ENCODE assay signal across 7 mouse cellular contexts in genomic region chr10:112138050-112138870, GRCm38 (mm10). TPM values are rescaled to one million over a fixed set of nuclear protein-coding genes. Genes with fewer than 3 reads are reported as not detected.
DNase-seq lines count a peak whose midpoint lies in the region; ATAC-seq and TF ChIP-seq lines count a peak whose summit lies in the region.

No protein-coding gene starts in this region.

- no peak for TF ChIP-seq EP300 in CH12.LX (IDR thresholded peaks at IDR 0.05; ENCODE audit: low read length)

- dilution Hi-C loops in CH12.LX (cut with MboI; ENCODE audit: extremely low pct_ligation_motif_present, extremely low pct_unique_long_range_greater_than_20kb, low sequenced_read_pairs): no loop called here

- 17% methylated on average over 9 of the region's 9 CpGs for WGBS in embryonic facial prominence, embryonic 12.5 days
- 20% methylated on average over 9 of the region's 9 CpGs for whole genome bisulfite sequencing in hindbrain, embryonic 15.5 days
- WGBS in macrophage (ENCODE audit: missing documents): 16% methylated on average over 9 of the region's 9 CpGs

- intact Hi-C loops in left cerebral cortex, adult 2 months (cut with DNase I): no loop called here

- TF ChIP-seq CTCF in CH12.LX (conservative IDR thresholded peaks at IDR 0.05 in 1 of 2, IDR thresholded peaks at IDR 0.05 in 1 of 2; ENCODE audit: low read depth in 2 of 2, low read length in 2 of 2): peak; percentile 39 to 65; a peak in 3 of 4 replicates
- peak; percentile 70 for TF ChIP-seq CTCF in left cerebral cortex, adult 2 months (IDR thresholded peaks at IDR 0.05)

- no peak overlapping the region for H3K9ac ChIP-seq in CH12.LX (ENCODE audit: insufficient read depth, low read depth)
- no peak overlapping the region for H3K9ac ChIP-seq in embryonic facial prominence, embryonic 12.5 days
- peak overlapping the region; percentile 33; the same call in 1 of the 2 replicates for H3K9ac ChIP-seq in hindbrain, embryonic 15.5 days

- peak; percentile 47 for TF ChIP-seq RAD21 in CH12.LX (IDR thresholded peaks at IDR 0.05; ENCODE audit: low read depth, low read length)

- in situ Hi-C loops in CH12.LX (cut with MboI; ENCODE audit: low pct_ligation_motif_present, low pct_unique_long_range_greater_than_20kb, low sequenced_read_pairs): no loop called here

- no peak overlapping the region for H3K27ac ChIP-seq in CH12.LX (ENCODE audit: insufficient read depth, low read depth)
- no peak overlapping the region for H3K27ac ChIP-seq in embryonic facial prominence, embryonic 12.5 days
- peak overlapping the region; percentile 53; the same call in 1 of the 2 replicates for H3K27ac ChIP-seq in hindbrain, embryonic 15.5 days (replicated peaks)
- H3K27ac ChIP-seq in left cerebral cortex, adult 2 months: no peak overlapping the region
- H3K27ac ChIP-seq in macrophage: no peak overlapping the region

- H3K27me3 ChIP-seq in CH12.LX (replicated peaks): no peaks in the 10 kb centered on the region
- no peaks in the 10 kb centered on the region for H3K27me3 ChIP-seq in embryonic facial prominence, embryonic 12.5 days
- H3K27me3 ChIP-seq in hindbrain, embryonic 15.5 days: no peaks in the 10 kb centered on the region

- peak; percentile 61 for DNase-seq in CH12.LX (ENCODE audit: extremely low read depth)
- DNase-seq in Muller cell, postnatal 12 days (ENCODE audit: inconsistent ontology term): peak; percentile 46
- DNase-seq in left cerebral cortex, adult 2 months (ENCODE audit: extremely low spot score in 1 of 2, low spot score in 2 of 2): peak in 1 of 2 experiments; percentile 23
- peak; percentile 17 for DNase-seq in right cerebral cortex, postnatal 25 days

- 0 out of 4 replicates have a peak, but pooled peaks cover 0 to 2% of the 10 kb centered on the region in 2 experiments for H3K4me1 ChIP-seq in CH12.LX (ENCODE audit: control insufficient read depth in 1 of 2, insufficient read depth in 2 of 2)
- H3K4me1 ChIP-seq in embryonic facial prominence, embryonic 12.5 days: no peaks in the 10 kb centered on the region
- no peaks in the 10 kb centered on the region for H3K4me1 ChIP-seq in hindbrain, embryonic 15.5 days (replicated peaks)

- H3K4me3 ChIP-seq in CH12.LX (replicated peaks in 1 of 3; ENCODE audit: low read depth in 2 of 3, low read length in 2 of 3, poor library complexity in 1 of 3): no peak overlapping the region
- 0 out of 2 replicates have a peak overlapping the region, but pooled peaks have one; percentile 25 for H3K4me3 ChIP-seq in embryonic facial prominence, embryonic 12.5 days
- H3K4me3 ChIP-seq in hindbrain, embryonic 15.5 days: peak overlapping the region; percentile 39
- H3K4me3 ChIP-seq in left cerebral cortex, adult 2 months: peak overlapping the region; percentile 32
- 0 out of 2 replicates have a peak overlapping the region, but pooled peaks have one; percentile 1 for H3K4me3 ChIP-seq in macrophage (ENCODE audit: inconsistent target)

- H3K9me3 ChIP-seq in CH12.LX (replicated peaks; ENCODE audit: low read length): no peaks in the 10 kb centered on the region
- no peaks in the 10 kb centered on the region for H3K9me3 ChIP-seq in embryonic facial prominence, embryonic 12.5 days
- no peaks in the 10 kb centered on the region for H3K9me3 ChIP-seq in hindbrain, embryonic 15.5 days

- peak overlapping the region; percentile 47 for H3K4me2 ChIP-seq in CH12.LX (ENCODE audit: insufficient read depth, low read depth, poor library complexity, severe bottlenecking)
- H3K4me2 ChIP-seq in embryonic facial prominence, embryonic 12.5 days (replicated peaks): peak overlapping the region; percentile 39
- peak overlapping the region; percentile 55 for H3K4me2 ChIP-seq in hindbrain, embryonic 15.5 days

- TF ChIP-seq POLR2A in CH12.LX (IDR thresholded peaks at IDR 0.05; ENCODE audit: low read depth, low read length): no peak

- ATAC-seq in embryonic facial prominence, embryonic 12.5 days (ENCODE audit: insufficient number of reproducible peaks, insufficient read depth, low FRiP score, low TSS enrichment): 0 out of 2 replicates have a peak, but pooled peaks have one; percentile 15
- ATAC-seq in hindbrain, embryonic 15.5 days (ENCODE audit: low FRiP score, low read depth): peak; percentile 86; the same call in 1 of the 2 replicates

- H3K79me2 ChIP-seq in CH12.LX (replicated peaks; ENCODE audit: control insufficient read depth, extremely low read depth, insufficient read depth, poor library complexity, severe bottlenecking) (no peaks in the 10 kb centered on the region), macrophage (ENCODE audit: inconsistent target) (no peaks in the 10 kb centered on the region)

- H3K36me3 ChIP-seq in CH12.LX (replicated peaks in 1 of 2; ENCODE audit: control insufficient read depth in 1 of 2, insufficient read depth in 1 of 2, low read length in 1 of 2): no peaks in the 10 kb centered on the region
- H3K36me3 ChIP-seq in embryonic facial prominence, embryonic 12.5 days: no peaks in the 10 kb centered on the region
- no peaks in the 10 kb centered on the region for H3K36me3 ChIP-seq in hindbrain, embryonic 15.5 days
- H3K36me3 ChIP-seq in macrophage (ENCODE audit: inconsistent target): no peaks in the 10 kb centered on the region

TF ChIP-seq in CH12.LX, 34 proteins besides CTCF, POLR2A, EP300 and RAD21:
- TF ChIP-seq NELFE (IDR thresholded peaks at IDR 0.05; ENCODE audit: low read depth, low read length) (no peak), SMC3 (IDR thresholded peaks at IDR 0.05; ENCODE audit: low read depth, low read length) (peak; percentile 45), NRF1 (IDR thresholded peaks at IDR 0.05; ENCODE audit: low read depth, low read length) (peak; percentile 82)

RNA-seq across cellular contexts. Expression of gene Glipr1l3, which starts 21.9 kb away (rescaled TPM):
- total RNA-seq in CH12.LX (2012; rRNA removed) (not detected in 2 replicates), CH12.LX (2014; rRNA removed) (not detected in 2 replicates)
- polyA plus RNA-seq in CH12.LX (2012; ENCODE audit: insufficient read length, low read depth) (not detected in 2 replicates), macrophage (2018) (not detected in 3 replicates)
- polyA plus RNA-seq in embryonic facial prominence, embryonic 12.5 days (2016; fragmentation: Nextera tagmentation; extraction: Ambion mirVana): not detected in 2 replicates
- polyA plus RNA-seq in hindbrain, embryonic 15.5 days (2015; fragmentation: Nextera tagmentation; extraction: Ambion mirVana): 0.49 and 0.52 TPM in 2 replicates
- not detected for total RNA-seq in left cerebral cortex, adult 2 months (2021)
- not detected for total RNA-seq in macrophage (2018; cell fraction: chromatin; rRNA removed)
- total RNA-seq in macrophage (2018; cell fraction: cytosol; rRNA removed): not detected
- total RNA-seq in macrophage (2018; cell fraction: nucleus; rRNA removed): not detected

RNA-seq across cellular contexts. Expression of gene Caps2, which starts 25.2 kb away (rescaled TPM):
- total RNA-seq in CH12.LX (2012; rRNA removed) (0.08 TPM in 1 of 2 replicates, not detected in the other), CH12.LX (2014; rRNA removed) (0.21 and 0.50 TPM in 2 replicates)
- polyA plus RNA-seq in CH12.LX (2012; ENCODE audit: insufficient read length, low read depth) (0.31 and 0.51 TPM in 2 replicates), macrophage (2018) (not detected in 3 replicates)
- 0.36 and 0.62 TPM in 2 replicates for polyA plus RNA-seq in embryonic facial prominence, embryonic 12.5 days (2016; fragmentation: Nextera tagmentation; extraction: Ambion mirVana)
- 0.58 and 0.66 TPM in 2 replicates for polyA plus RNA-seq in hindbrain, embryonic 15.5 days (2015; fragmentation: Nextera tagmentation; extraction: Ambion mirVana)
- not detected for total RNA-seq in left cerebral cortex, adult 2 months (2021)
- under 1 TPM in 1 of 26 experiments, not detected in 25; 0.33 TPM for total RNA-seq in macrophage (2018; cell fraction: chromatin; rRNA removed)
- not detected for total RNA-seq in macrophage (2018; cell fraction: cytosol; rRNA removed)
- total RNA-seq in macrophage (2018; cell fraction: nucleus; rRNA removed): not detected

RNA-seq across cellular contexts. Expression of gene Glipr1l2, which starts 55.1 kb away (rescaled TPM):
- total RNA-seq in CH12.LX (2012; rRNA removed) (not detected in 2 replicates), CH12.LX (2014; rRNA removed) (not detected in 2 replicates)
- polyA plus RNA-seq in CH12.LX (2012; ENCODE audit: insufficient read length, low read depth) (not detected in 2 replicates), macrophage (2018) (not detected in 3 replicates)
- polyA plus RNA-seq in embryonic facial prominence, embryonic 12.5 days (2016; fragmentation: Nextera tagmentation; extraction: Ambion mirVana): not detected in 2 replicates
- polyA plus RNA-seq in hindbrain, embryonic 15.5 days (2015; fragmentation: Nextera tagmentation; extraction: Ambion mirVana): not detected in 2 replicates
- not detected for total RNA-seq in left cerebral cortex, adult 2 months (2021)
- not detected for total RNA-seq in macrophage (2018; cell fraction: chromatin; rRNA removed)
- total RNA-seq in macrophage (2018; cell fraction: cytosol; rRNA removed): not detected
- total RNA-seq in macrophage (2018; cell fraction: nucleus; rRNA removed): not detected

Comparison
In these comparisons a context has a peak if more than half of its experiments do, and no peak if none do; other contexts are left out.
1. H3K4me3 ChIP-seq: peak in embryonic facial prominence, embryonic 12.5 days (single experiment), hindbrain, embryonic 15.5 days (single experiment), left cerebral cortex, adult 2 months (single experiment) and macrophage (single experiment); none in CH12.LX (0 of 3).
2. Peak in every context shown above with its lines, with median percentiles within 50 percentile points of each other: H3K4me2 ChIP-seq.